In genomic region chr3:88296561-88297318, GRCm38 (mm10) we compare ENCODE assay signal across 8 mouse cellular contexts. TPM values are rescaled to one million over a fixed set of nuclear protein-coding genes. Genes with fewer than 3 reads are reported as not detected.
DNase-seq lines count a peak whose midpoint lies in the region; ATAC-seq and TF ChIP-seq lines count a peak whose summit lies in the region.

TSS of gene Tsacc (minus strand) at chr3:88296999.
TSS of gene Cct3 (plus strand) at chr3:88297116.

- no peaks in the 10 kb centered on the region for H3K27me3 ChIP-seq in G1E (ENCODE audit: insufficient read depth, low read length)
- H3K27me3 ChIP-seq in forebrain, embryonic 16.5 days (replicated peaks; ENCODE audit: control insufficient read depth, insufficient read depth, low read length) = no peaks in the 10 kb centered on the region
- no peaks in the 10 kb centered on the region for H3K27me3 ChIP-seq in lung, embryonic 14.5 days (ENCODE audit: insufficient read depth, low read length)
- H3K27me3 ChIP-seq in thymus, adult 2 months (ENCODE audit: control insufficient read depth, insufficient read depth, low read length) = no peaks in the 10 kb centered on the region

- peak within 1 kb of the TSS; percentile 74 for H3K4me3 ChIP-seq in G1E (ENCODE audit: low read depth, low read length)
- peak within 1 kb of the TSS; percentile 57 for H3K4me3 ChIP-seq in forebrain, embryonic 16.5 days (replicated peaks; ENCODE audit: low read length)
- peak within 1 kb of the TSS; percentile 96 for H3K4me3 ChIP-seq in layer of hippocampus, adult 2 months
- peak within 1 kb of the TSS; percentile 68 for H3K4me3 ChIP-seq in lung, embryonic 14.5 days (ENCODE audit: low read depth, low read length)
- peak within 1 kb of the TSS; percentile 88 for H3K4me3 ChIP-seq in olfactory bulb, adult 2 months (ENCODE audit: insufficient read depth, low read depth, low read length)
- H3K4me3 ChIP-seq in thymus, adult 2 months (ENCODE audit: control insufficient read depth, insufficient read depth, low read length) = peak within 1 kb of the TSS; percentile 83

- H3K9me3 ChIP-seq in G1E (replicated peaks) = no peaks in the 10 kb centered on the region
- no peaks in the 10 kb centered on the region for H3K9me3 ChIP-seq in forebrain, embryonic 16.5 days (ENCODE audit: control insufficient read depth, low read length)
- H3K9me3 ChIP-seq in lung, embryonic 14.5 days (ENCODE audit: low read depth, low read length) = no peaks in the 10 kb centered on the region

- H3K36me3 ChIP-seq in G1E (replicated peaks) = peaks cover 53% of the 10 kb centered on the region
- H3K36me3 ChIP-seq in forebrain, embryonic 16.5 days (ENCODE audit: control insufficient read depth, insufficient read depth) = peaks cover 18% of the 10 kb centered on the region
- peaks cover 36% of the 10 kb centered on the region for H3K36me3 ChIP-seq in lung, embryonic 14.5 days (ENCODE audit: insufficient read depth)
- peaks cover 21% of the 10 kb centered on the region for H3K36me3 ChIP-seq in thymus, adult 2 months (ENCODE audit: control insufficient read depth, insufficient read depth, low read length)

- intact Hi-C loops in heart, postnatal 36 days (cut with DNase I) = loop anchor here (5.0 kb wide), 1 partner anchor 41 kb away; the partner anchor contains the start of genes Smg5 and Tmem79

- peaks cover 30% of the 10 kb centered on the region for H3K4me1 ChIP-seq in G1E (ENCODE audit: insufficient read depth, low read depth, low read length)
- H3K4me1 ChIP-seq in forebrain, embryonic 16.5 days (replicated peaks; ENCODE audit: control insufficient read depth, insufficient read depth, low read length) = peaks cover 15% of the 10 kb centered on the region
- peaks cover 5% of the 10 kb centered on the region for H3K4me1 ChIP-seq in lung, embryonic 14.5 days (ENCODE audit: insufficient read depth)
- H3K4me1 ChIP-seq in olfactory bulb, adult 2 months (ENCODE audit: control insufficient read depth, insufficient read depth, low read length) = peaks cover 2% of the 10 kb centered on the region; the same call in 1 of the 2 replicates
- H3K4me1 ChIP-seq in thymus, adult 2 months (replicated peaks; ENCODE audit: control insufficient read depth, insufficient read depth, low read length) = peaks cover 3% of the 10 kb centered on the region

- peak; percentile 88 for ATAC-seq in G1E (ENCODE audit: extremely low read depth, insufficient number of reproducible peaks, low FRiP score, poor library complexity, severe bottlenecking)
- peak; percentile 99 for ATAC-seq in forebrain, embryonic 16.5 days
- ATAC-seq in lung, embryonic 14.5 days (ENCODE audit: insufficient read depth) = peak; percentile 99

- no peak for TF ChIP-seq CTCF in G1E (IDR thresholded peaks at IDR 0.05; ENCODE audit: low read depth, low read length)
- peak; percentile 55 for TF ChIP-seq CTCF in layer of hippocampus, adult 2 months (conservative IDR thresholded peaks at IDR 0.05)
- peak; percentile 40 for TF ChIP-seq CTCF in lung, embryonic 14.5 days (IDR thresholded peaks at IDR 0.05; ENCODE audit: low read depth)
- TF ChIP-seq CTCF in olfactory bulb, adult 2 months (IDR thresholded peaks at IDR 0.05; ENCODE audit: insufficient read depth, low read depth, low read length) = no peak
- no peak for TF ChIP-seq CTCF in thymus, adult 2 months (IDR thresholded peaks at IDR 0.05; ENCODE audit: borderline replicate concordance, control insufficient read depth, extremely low read depth, insufficient read depth, low read length, poor library complexity)

- peak within 1 kb of the TSS; percentile 66 for H3K9ac ChIP-seq in forebrain, embryonic 16.5 days (replicated peaks; ENCODE audit: low read depth, low read length)
- H3K9ac ChIP-seq in lung, embryonic 14.5 days = peak within 1 kb of the TSS; percentile 79

- DNase-seq in G1E (ENCODE audit: low spot score) = peak; percentile 89
- peak; percentile 97 for DNase-seq in cerebellum, adult 18-20 months
- DNase-seq in heart, postnatal 36 days = peak; percentile 91 to 93
- peak; percentile 93 to 98 for DNase-seq in layer of hippocampus, adult 2 months (ENCODE audit: low spot score in 2 of 2)
- peak; percentile 99 for DNase-seq in lung, embryonic 14.5 days
- peak; percentile 93 for DNase-seq in thymus, adult 2 months

- H3K4me2 ChIP-seq in forebrain, embryonic 16.5 days (ENCODE audit: low read length) = peak within 1 kb of the TSS; percentile 72
- H3K4me2 ChIP-seq in lung, embryonic 14.5 days = peak within 1 kb of the TSS; percentile 85

- TF ChIP-seq POLR2A in olfactory bulb, adult 2 months (IDR thresholded peaks at IDR 0.05; ENCODE audit: insufficient read depth, low read depth, low read length) = peak; percentile 55; the same call in 1 of the 2 replicates
- TF ChIP-seq POLR2A in thymus, adult 2 months (IDR thresholded peaks at IDR 0.05; ENCODE audit: control insufficient read depth, extremely low read depth, insufficient read depth, low read length, poor library complexity) = peak; percentile 65

- H3K27ac ChIP-seq in forebrain, embryonic 16.5 days (ENCODE audit: low read length) = peak within 1 kb of the TSS; percentile 89
- peak within 1 kb of the TSS; percentile 96 for H3K27ac ChIP-seq in layer of hippocampus, adult 2 months
- H3K27ac ChIP-seq in lung, embryonic 14.5 days (ENCODE audit: low read depth) = peak within 1 kb of the TSS; percentile 96
- peak within 1 kb of the TSS; percentile 93 for H3K27ac ChIP-seq in olfactory bulb, adult 2 months (ENCODE audit: insufficient read depth, low read depth, low read length)
- H3K27ac ChIP-seq in thymus, adult 2 months (ENCODE audit: control insufficient read depth, insufficient read depth, low read length) = peak within 1 kb of the TSS; percentile 90

- WGBS in forebrain, embryonic 16.5 days = under 1% methylated on average over 44 of the region's 44 CpGs
- under 1% methylated on average over 44 of the region's 44 CpGs for WGBS in lung, embryonic 14.5 days
- WGBS in olfactory bulb, adult 2 months = under 1% methylated on average over 44 of the region's 44 CpGs
- WGBS in thymus, adult 2 months = under 1% methylated on average over 44 of the region's 44 CpGs

RNA-seq across cellular contexts. Expression of gene Tsacc, which starts in this region (rescaled TPM):
- total RNA-seq in G1E (2014; fragmentation: Nextera tagmentation) (11.5 and 17.6 TPM in 2 replicates), G1E (2017) (6.3 and 13.9 TPM in 2 replicates)
- polyA plus RNA-seq in G1E (2012) = 0.74 and 1.1 TPM in 2 replicates
- polyA plus RNA-seq in forebrain, embryonic 16.5 days (2015; fragmentation: Nextera tagmentation; extraction: Ambion mirVana) = 8.5 and 10.4 TPM in 2 replicates
- 1 to 10 TPM; 5.2 to 6.8 TPM for total RNA-seq in heart, postnatal 36 days (2021)
- total RNA-seq in layer of hippocampus, adult 2 months (2021) = 1 to 10 TPM; 3.0 to 5.2 TPM
- 9.1 and 9.9 TPM in 2 replicates for polyA plus RNA-seq in lung, embryonic 14.5 days (2014; fragmentation: Nextera tagmentation; extraction: Ambion mirVana)
- polyA plus RNA-seq in olfactory bulb, adult 2 months (2012; ENCODE audit: insufficient read depth, insufficient read length, low replicate concordance, missing spikeins) = not detected in 2 replicates
- polyA plus RNA-seq in thymus, adult 2 months (2012; rRNA removed) = 2.8 and 3.3 TPM in 2 replicates

RNA-seq across cellular contexts. Expression of gene Cct3, which starts in this region (rescaled TPM):
- 213 and 234 TPM in 2 replicates for total RNA-seq in G1E (2014; fragmentation: Nextera tagmentation)
- 292 and 314 TPM in 2 replicates for total RNA-seq in G1E (2017)
- polyA plus RNA-seq in G1E (2012) = 27.9 and 28.7 TPM in 2 replicates
- polyA plus RNA-seq in forebrain, embryonic 16.5 days (2015; fragmentation: Nextera tagmentation; extraction: Ambion mirVana) = 517 and 522 TPM in 2 replicates
- total RNA-seq in heart, postnatal 36 days (2021) = 100 to 1,000 TPM; 164 to 174 TPM
- 100 to 1,000 TPM; 171 to 193 TPM for total RNA-seq in layer of hippocampus, adult 2 months (2021)
- polyA plus RNA-seq in lung, embryonic 14.5 days (2014; fragmentation: Nextera tagmentation; extraction: Ambion mirVana) = 594 and 602 TPM in 2 replicates
- 179 TPM in 1 of 2 replicates, not detected in the other for polyA plus RNA-seq in olfactory bulb, adult 2 months (2012; ENCODE audit: insufficient read depth, insufficient read length, low replicate concordance, missing spikeins)
- 166 and 205 TPM in 2 replicates for polyA plus RNA-seq in thymus, adult 2 months (2012; rRNA removed)

Comparison
In these comparisons a context has a peak if more than half of its experiments do, and no peak if none do; other contexts are left out.
1. Peak in every context shown above with its lines: DNase-seq, ATAC-seq, H3K4me3 ChIP-seq and H3K27ac ChIP-seq.
2. CTCF ChIP-seq: peak in layer of hippocampus, adult 2 months (single experiment) and lung, embryonic 14.5 days (single experiment); none in G1E (single experiment), olfactory bulb, adult 2 months (single experiment) and thymus, adult 2 months (single experiment).